Comparison of ENCODE assay signal across 11 mouse cellular contexts in the genomic region with DNA sequence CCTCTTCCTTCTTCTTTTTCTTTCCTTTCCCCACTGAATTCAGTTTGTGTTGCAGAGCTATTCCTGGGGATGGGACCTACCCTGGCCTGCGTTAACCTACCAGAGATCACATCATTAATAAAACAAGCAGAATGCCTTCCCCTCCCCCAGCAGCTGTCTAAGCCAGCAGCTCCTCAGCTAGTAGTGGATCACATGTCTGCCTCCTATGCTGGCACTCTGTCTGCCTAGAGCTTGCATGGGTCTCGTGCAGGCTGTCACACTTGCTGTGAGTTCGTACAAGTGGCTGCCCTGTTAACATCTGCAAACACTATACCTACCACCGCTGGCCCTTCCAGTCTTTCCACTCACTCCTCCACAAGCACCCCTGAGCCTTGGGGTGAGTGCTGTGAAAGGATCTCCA. TPM values are rescaled to one million over a fixed set of nuclear protein-coding genes. Genes with fewer than 3 reads are reported as not detected.
DNase-seq lines count a peak whose midpoint lies in the region; ATAC-seq lines count a peak whose summit lies in the region.
"Had no signal": no experiment of that assay in that cellular context is flagged by ENCODE, and none has a peak within 500 bp of the region (broad histone marks: within the 10 kb centered on the region; RNA-seq: fewer than 3 reads in every experiment).

No protein-coding gene starts in this region.

- H3K9ac ChIP-seq in heart, embryonic 13.5 days, result no peak overlapping the region
- H3K9ac ChIP-seq: liver, embryonic 12.5 days had no signal

- no peak for DNase-seq in heart, postnatal 4 days
- peak; percentile 35 to 49 for DNase-seq in kidney, postnatal 25 days
- DNase-seq in kidney, adult 18-20 months, result no peak
- DNase-seq in NIH3T3 (ENCODE audit: low read depth), result peak; percentile 15
- DNase-seq in brain, adult 2 months (ENCODE audit: low read depth, low spot score), result peak; percentile 36
- DNase-seq in spleen, postnatal 14 days (ENCODE audit: low spot score in 2 of 2), result no peak
- DNase-seq: cerebellum, adult 9-10 months; kidney, adult 8-10 months had no signal

- H3K9me3 ChIP-seq in heart, embryonic 13.5 days, result no peaks in the 10 kb centered on the region
- H3K9me3 ChIP-seq: liver, embryonic 12.5 days had no signal

- 36% methylated on average over 4 of the region's 4 CpGs for WGBS in heart, embryonic 13.5 days

- no peak for ATAC-seq in heart, embryonic 13.5 days (ENCODE audit: extremely low read depth, insufficient number of reproducible peaks, low FRiP score, low TSS enrichment)
- ATAC-seq: liver, embryonic 12.5 days; Patski had no signal

- no peaks in the 10 kb centered on the region for H3K27me3 ChIP-seq in heart, embryonic 13.5 days (replicated peaks)
- H3K27me3 ChIP-seq: liver, embryonic 12.5 days; Patski had no signal

- H3K4me3 ChIP-seq in heart, embryonic 13.5 days, result no peak overlapping the region
- H3K4me3 ChIP-seq: liver, embryonic 12.5 days had no signal

- H3K4me1 ChIP-seq in heart, embryonic 13.5 days, result peaks cover 6% of the 10 kb centered on the region; the same call in 1 of the 2 replicates

- 0 out of 2 replicates have a peak overlapping the region, but pooled peaks have one; percentile 26 for H3K27ac ChIP-seq in heart, embryonic 13.5 days (replicated peaks)
- H3K27ac ChIP-seq: liver, embryonic 12.5 days had no signal

- 0 out of 2 replicates have a peak overlapping the region, but pooled peaks have one; percentile 25 for H3K4me2 ChIP-seq in heart, embryonic 13.5 days
- H3K4me2 ChIP-seq: liver, embryonic 12.5 days had no signal

- H3K36me3 ChIP-seq in heart, embryonic 13.5 days, result peaks cover 21% of the 10 kb centered on the region

RNA-seq across cellular contexts. Expression of a gene that starts 29.4 kb away (rescaled TPM):
- 17.2 and 18.1 TPM in 2 replicates for polyA plus RNA-seq in heart, embryonic 13.5 days (2015; fragmentation: Nextera tagmentation; extraction: Ambion mirVana)
- total RNA-seq in heart, postnatal 4 days (2021), result 10 to 100 TPM; 27.6 to 28.3 TPM

Comparison
In these comparisons a context has a peak if more than half of its experiments do, and no peak if none do; other contexts are left out.
1. DNase-seq: peak in kidney, postnatal 25 days (2 of 2), NIH3T3 (single experiment) and brain, adult 2 months (single experiment); none in heart, postnatal 4 days (single experiment), kidney, adult 18-20 months (single experiment) and spleen, postnatal 14 days (0 of 2).